Mouse (Mus musculus): ENCODE data around the gene Zfyve27. TPM values are rescaled to one million over a fixed set of nuclear protein-coding genes. Genes with fewer than 3 reads are reported as not detected.

Gene Zfyve27
- polyA plus RNA-seq, 1 experiment from 2014 or later = 27.7 TPM

- Histone ChIP-seq H3K27ac (ENCODE audit: poor library complexity, severe bottlenecking) (peak overlapping the region; percentile 93), H3K4me2 (peak overlapping the region; percentile 57), H3K4me3 (no peak overlapping the region), H3K4me1 (replicated peaks) (peaks cover 28% of the 10 kb centered on the region), H3K27me3 (replicated peaks) (peaks cover 3% of the 10 kb centered on the region; the same call in 1 of the 2 replicates), H3K36me3 (no peaks in the 10 kb centered on the region), H3K9ac (no peak overlapping the region), H3K9me3 (replicated peaks) (no peaks in the 10 kb centered on the region)
- 0 out of 2 replicates have a peak, but pooled peaks have one; percentile 33 for ATAC-seq (ENCODE audit: insufficient number of reproducible peaks, low FRiP score)
- WGBS = 12% methylated on average over 4 of the region's 4 CpGs
Observed at GRCm38 (mm10) chr19:42237602-42238340, 74.0 kb downstream of the Zfyve27 start.

- H3K9me3 ChIP-seq (replicated peaks) = no peaks in the 10 kb centered on the region
- no peak overlapping the region for H3K9ac ChIP-seq
- peaks cover 3% of the 10 kb centered on the region; the same call in 1 of the 2 replicates for H3K27me3 ChIP-seq (replicated peaks)
- peak; percentile 65; the same call in 1 of the 2 replicates for ATAC-seq (ENCODE audit: insufficient number of reproducible peaks, low FRiP score)
- no peaks in the 10 kb centered on the region for H3K36me3 ChIP-seq
- H3K4me2 ChIP-seq = peak overlapping the region; percentile 57
- H3K4me3 ChIP-seq = no peak overlapping the region
- H3K27ac ChIP-seq (ENCODE audit: poor library complexity, severe bottlenecking) = peak overlapping the region; percentile 93
- peaks cover 28% of the 10 kb centered on the region for H3K4me1 ChIP-seq (replicated peaks)
- 41% methylated on average over 7 of the region's 7 CpGs for WGBS
Observed at GRCm38 (mm10) chr19:42238341-42238715, 74.6 kb downstream of the Zfyve27 start.

- Histone ChIP-seq H3K27me3 (replicated peaks) (0 out of 2 replicates have a peak, but pooled peaks cover 3% of the 10 kb centered on the region), H3K9ac (no peak overlapping the region), H3K4me3 (no peak overlapping the region), H3K36me3 (no peaks in the 10 kb centered on the region), H3K4me2 (no peak overlapping the region), H3K27ac (ENCODE audit: poor library complexity, severe bottlenecking) (no peak overlapping the region), H3K9me3 (replicated peaks) (no peaks in the 10 kb centered on the region), H3K4me1 (replicated peaks) (peaks cover 28% of the 10 kb centered on the region)
- ATAC-seq (ENCODE audit: insufficient number of reproducible peaks, low FRiP score) = no peak
- 47% methylated on average over 8 of the region's 8 CpGs for WGBS
Observed at GRCm38 (mm10) chr19:42240881-42241280, 77.1 kb downstream of the Zfyve27 start.

- no peaks in the 10 kb centered on the region for H3K9me3 ChIP-seq (replicated peaks)
- H3K4me3 ChIP-seq = no peak overlapping the region
- peaks cover 30% of the 10 kb centered on the region for H3K4me1 ChIP-seq (replicated peaks)
- ATAC-seq (ENCODE audit: insufficient number of reproducible peaks, low FRiP score) = no peak
- H3K27me3 ChIP-seq (replicated peaks) = no peaks in the 10 kb centered on the region
- no peak overlapping the region for H3K27ac ChIP-seq (ENCODE audit: poor library complexity, severe bottlenecking)
- no peak overlapping the region for H3K9ac ChIP-seq
- 52% methylated on average over 3 of the region's 3 CpGs for WGBS
- H3K36me3 ChIP-seq = no peaks in the 10 kb centered on the region
- H3K4me2 ChIP-seq = no peak overlapping the region
Observed at GRCm38 (mm10) chr19:42243401-42243800, 79.7 kb downstream of the Zfyve27 start.

Other genes starting within 250 kb of the Zfyve27 start
- 49.2 and 52.2 TPM in 2 replicates for gene Exosc1, start 230.5 kb upstream of the Zfyve27 start, polyA plus RNA-seq (2016; fragmentation: Nextera tagmentation; extraction: Ambion mirVana)
- 55.2 and 58.1 TPM in 2 replicates for gene Zdhhc16, start 230.5 kb upstream of the Zfyve27 start, polyA plus RNA-seq (2016; fragmentation: Nextera tagmentation; extraction: Ambion mirVana)
- gene Mms19, start 182.8 kb upstream of the Zfyve27 start, polyA plus RNA-seq (2016; fragmentation: Nextera tagmentation; extraction: Ambion mirVana) = 21.6 and 26.3 TPM in 2 replicates
- 13.8 and 16.1 TPM in 2 replicates for gene Ubtd1, start 182.2 kb upstream of the Zfyve27 start, polyA plus RNA-seq (2016; fragmentation: Nextera tagmentation; extraction: Ambion mirVana)
- not detected in 2 replicates for gene Ankrd2, start 128.0 kb upstream of the Zfyve27 start, polyA plus RNA-seq (2016; fragmentation: Nextera tagmentation; extraction: Ambion mirVana)
- 0.69 and 1.0 TPM in 2 replicates for gene Hoga1, start 118.3 kb upstream of the Zfyve27 start, polyA plus RNA-seq (2016; fragmentation: Nextera tagmentation; extraction: Ambion mirVana)
- gene 4933411K16Rik, start 111.7 kb upstream of the Zfyve27 start, polyA plus RNA-seq (2016; fragmentation: Nextera tagmentation; extraction: Ambion mirVana) = not detected in 2 replicates
- gene Morn4, start 77.6 kb upstream of the Zfyve27 start, polyA plus RNA-seq (2016; fragmentation: Nextera tagmentation; extraction: Ambion mirVana) = 15.2 and 17.1 TPM in 2 replicates
- gene Pi4k2a, start 73.5 kb upstream of the Zfyve27 start, polyA plus RNA-seq (2016; fragmentation: Nextera tagmentation; extraction: Ambion mirVana) = 22.0 TPM in 2 replicates
- gene Avpi1, start 34.9 kb upstream of the Zfyve27 start, polyA plus RNA-seq (2016; fragmentation: Nextera tagmentation; extraction: Ambion mirVana) = 26.2 and 26.4 TPM in 2 replicates
- 16.1 and 19.9 TPM in 2 replicates for gene Marveld1, start 16.6 kb upstream of the Zfyve27 start, polyA plus RNA-seq (2016; fragmentation: Nextera tagmentation; extraction: Ambion mirVana)
- gene Sfrp5, start 38.3 kb downstream of the Zfyve27 start, polyA plus RNA-seq (2016; fragmentation: Nextera tagmentation; extraction: Ambion mirVana) = 5.4 and 5.9 TPM in 2 replicates
- 0.21 and 0.27 TPM in 2 replicates for gene Golga7b, start 83.6 kb downstream of the Zfyve27 start, polyA plus RNA-seq (2016; fragmentation: Nextera tagmentation; extraction: Ambion mirVana)